Mouse (Mus musculus): ENCODE measurements around the gene Serpina11. TPM values are rescaled to one million over a fixed set of nuclear protein-coding genes. Genes with fewer than 3 reads are reported as not detected.
"Not testable (repeated sequence)": the region's sequence is repeated elsewhere in the genome, so short reads cannot be mapped to it uniquely, and the experiment has no call there.

Serpina11 gene
- polyA plus RNA-seq, 1 experiment from 2014 or later, result not detected

GRCm38 (mm10) chr12:103962860-103963259 lies 26.9 kb downstream of the Serpina11 start:
- Histone ChIP-seq H3K9me3 (peaks cover 24% of the 10 kb centered on the region), H3K4me1 (replicated peaks) (no peaks in the 10 kb centered on the region), H3K4me3 (no peak overlapping the region), H3K27me3 (ENCODE audit: insufficient read depth, poor library complexity, severe bottlenecking) (no peaks in the 10 kb centered on the region), H3K36me3 (no peaks in the 10 kb centered on the region), H3K27ac (no peak overlapping the region)
- 88% methylated on average over 8 of the region's 8 CpGs for WGBS
- DNase-seq (ENCODE audit: low spot score), result no peak

- no peaks in the 10 kb centered on the region for H3K27me3 ChIP-seq (ENCODE audit: insufficient read depth, poor library complexity, severe bottlenecking)
- WGBS, result 88% methylated on average over 5 of the region's 5 CpGs
- no peaks in the 10 kb centered on the region for H3K4me1 ChIP-seq (replicated peaks)
- no peaks in the 10 kb centered on the region for H3K36me3 ChIP-seq
- peaks cover 24% of the 10 kb centered on the region for H3K9me3 ChIP-seq
- DNase-seq (ENCODE audit: low spot score), result no peak
- H3K4me3 ChIP-seq, result no peak overlapping the region
- no peak overlapping the region for H3K27ac ChIP-seq
These were observed 27.4 kb downstream of the Serpina11 start for GRCm38 (mm10) chr12:103962337-103962736.

- Histone ChIP-seq H3K4me3 (no peak overlapping the region), H3K36me3 (no peaks in the 10 kb centered on the region), H3K4me1 (replicated peaks) (no peaks in the 10 kb centered on the region), H3K27me3 (ENCODE audit: insufficient read depth, poor library complexity, severe bottlenecking) (no peaks in the 10 kb centered on the region), H3K9me3 (peaks cover 24% of the 10 kb centered on the region), H3K27ac (no peak overlapping the region)
- WGBS, result 91% methylated on average over 1 of the region's 1 CpGs
- DNase-seq (ENCODE audit: low spot score), result no peak
These were observed 28.0 kb downstream of the Serpina11 start for GRCm38 (mm10) chr12:103961716-103962115.

GRCm38 (mm10) chr12:103958798-103959197 lies 31.0 kb downstream of the Serpina11 start, which contains the start of gene Serpina1e:
Gene Serpina1e, minus strand, starts transcription at chr12:103958975.
- Histone ChIP-seq H3K36me3 (no peaks in the 10 kb centered on the region), H3K4me3 (no peak within 1 kb of the TSS), H3K4me1 (replicated peaks) (no peaks in the 10 kb centered on the region), H3K9me3 (peaks cover 20% of the 10 kb centered on the region), H3K27me3 (ENCODE audit: insufficient read depth, poor library complexity, severe bottlenecking) (no peaks in the 10 kb centered on the region), H3K27ac (no peak within 1 kb of the TSS)
- DNase-seq (ENCODE audit: low spot score), result no peak
- WGBS, result 77% methylated on average over 3 of the region's 3 CpGs

DNA sequence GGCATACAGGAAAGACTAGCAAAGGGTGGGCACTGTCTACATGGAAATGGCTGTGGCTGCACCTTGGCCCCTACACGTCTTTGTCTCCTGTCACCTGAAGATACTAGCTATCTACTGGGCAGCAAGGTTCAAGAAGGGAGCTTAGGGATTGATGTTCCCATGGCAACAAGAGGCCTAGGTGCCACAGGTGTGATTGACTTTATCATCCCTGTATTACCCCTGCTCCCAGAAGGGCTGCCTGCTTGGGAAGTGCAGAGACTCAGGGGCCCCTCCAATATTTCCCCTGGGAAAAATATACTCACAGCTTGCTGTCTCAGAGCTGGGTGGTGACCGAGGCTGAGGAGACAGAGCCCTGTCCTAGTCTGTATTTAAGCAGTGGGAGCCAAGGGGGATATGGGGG lies 33.2 kb downstream of the Serpina11 start:
- whole genome bisulfite sequencing, result 91% methylated on average over 2 of the region's 2 CpGs
- peaks cover 13% of the 10 kb centered on the region; the same call in 1 of the 2 replicates for H3K9me3 ChIP-seq
- not testable (repeated sequence) for H3K36me3 ChIP-seq; H3K27me3 ChIP-seq (ENCODE audit: insufficient read depth, poor library complexity, severe bottlenecking); H3K4me1 ChIP-seq (replicated peaks); H3K27ac ChIP-seq; DNase-seq (ENCODE audit: low spot score); H3K4me3 ChIP-seq

GRCm38 (mm10) chr12:103952972-103953371 lies 36.8 kb downstream of the Serpina11 start:
- not testable (repeated sequence) for H3K4me3 ChIP-seq

GRCm38 (mm10) chr12:103946243-103946642 lies 43.5 kb downstream of the Serpina11 start:
- H3K27me3 ChIP-seq (ENCODE audit: insufficient read depth, poor library complexity, severe bottlenecking), result no peaks in the 10 kb centered on the region
- WGBS, result 87% methylated on average over 4 of the region's 4 CpGs
- no peak for DNase-seq (ENCODE audit: low spot score)
- H3K4me3 ChIP-seq, result no peak overlapping the region
- no peaks in the 10 kb centered on the region for H3K36me3 ChIP-seq
- H3K27ac ChIP-seq, result no peak overlapping the region
- H3K4me1 ChIP-seq (replicated peaks), result no peaks in the 10 kb centered on the region
- peaks cover 53% of the 10 kb centered on the region for H3K9me3 ChIP-seq

More at GRCm38 (mm10) chr12:103952972-103953371, 36.8 kb downstream of the Serpina11 start:
- H3K4me1 ChIP-seq (replicated peaks); H3K27ac ChIP-seq; H3K27me3 ChIP-seq (ENCODE audit: insufficient read depth, poor library complexity, severe bottlenecking); DNase-seq (ENCODE audit: low spot score); H3K36me3 ChIP-seq: not testable (repeated sequence)
- peaks cover 17% of the 10 kb centered on the region for H3K9me3 ChIP-seq
- WGBS, result 70% methylated on average over 3 of the region's 3 CpGs

Other genes starting within 250 kb of the Serpina11 start
- not detected in 2 replicates for gene Serpina1d, start 216.4 kb downstream of the Serpina11 start, polyA plus RNA-seq (2016; fragmentation: Nextera tagmentation; extraction: Ambion mirVana)
- gene Serpina1b, start 159.6 kb downstream of the Serpina11 start, polyA plus RNA-seq (2016; fragmentation: Nextera tagmentation; extraction: Ambion mirVana), result not detected in 2 replicates
- gene Serpina1a, start 126.4 kb downstream of the Serpina11 start, polyA plus RNA-seq (2016; fragmentation: Nextera tagmentation; extraction: Ambion mirVana), result not detected in 2 replicates
- gene Serpina1c, start 85.1 kb downstream of the Serpina11 start, polyA plus RNA-seq (2016; fragmentation: Nextera tagmentation; extraction: Ambion mirVana), result not detected in 2 replicates
- gene Serpina1e, start 31.0 kb downstream of the Serpina11 start, polyA plus RNA-seq (2016; fragmentation: Nextera tagmentation; extraction: Ambion mirVana), result not detected in 2 replicates
- gene Serpina9, start 23.8 kb upstream of the Serpina11 start, polyA plus RNA-seq (2016; fragmentation: Nextera tagmentation; extraction: Ambion mirVana), result not detected in 2 replicates
- gene Serpina12, start 54.5 kb upstream of the Serpina11 start, polyA plus RNA-seq (2016; fragmentation: Nextera tagmentation; extraction: Ambion mirVana), result not detected in 2 replicates
- gene Serpina5, start 111.2 kb upstream of the Serpina11 start, polyA plus RNA-seq (2016; fragmentation: Nextera tagmentation; extraction: Ambion mirVana), result not detected in 2 replicates
- gene Serpina3a, start 122.8 kb upstream of the Serpina11 start, polyA plus RNA-seq (2016; fragmentation: Nextera tagmentation; extraction: Ambion mirVana), result not detected in 2 replicates
- gene Serpina3b, start 138.0 kb upstream of the Serpina11 start, polyA plus RNA-seq (2016; fragmentation: Nextera tagmentation; extraction: Ambion mirVana), result not detected in 2 replicates
- gene Serpina3c, start 163.9 kb upstream of the Serpina11 start, polyA plus RNA-seq (2016; fragmentation: Nextera tagmentation; extraction: Ambion mirVana), result not detected in 2 replicates
- 0.47 TPM in 1 of 2 replicates, not detected in the other for gene Serpina3f, start 224.6 kb upstream of the Serpina11 start, polyA plus RNA-seq (2016; fragmentation: Nextera tagmentation; extraction: Ambion mirVana)
- not detected in 2 replicates for gene Serpina3g, start 246.3 kb upstream of the Serpina11 start, polyA plus RNA-seq (2016; fragmentation: Nextera tagmentation; extraction: Ambion mirVana)

Measured in hindbrain, embryonic 10.5 days (tissue).